Mouse (Mus musculus): Measurements from ENCODE around the gene Zfpm1. TPM values are rescaled to one million over a fixed set of nuclear protein-coding genes. Genes with fewer than 3 reads are reported as not detected.
"Not testable (repeated sequence)": the region's sequence is repeated elsewhere in the genome, so short reads cannot be mapped to it uniquely, and the experiment has no call there.

The Zfpm1 gene
- polyA plus RNA-seq, 1 experiment = 35.2 TPM

DNA sequence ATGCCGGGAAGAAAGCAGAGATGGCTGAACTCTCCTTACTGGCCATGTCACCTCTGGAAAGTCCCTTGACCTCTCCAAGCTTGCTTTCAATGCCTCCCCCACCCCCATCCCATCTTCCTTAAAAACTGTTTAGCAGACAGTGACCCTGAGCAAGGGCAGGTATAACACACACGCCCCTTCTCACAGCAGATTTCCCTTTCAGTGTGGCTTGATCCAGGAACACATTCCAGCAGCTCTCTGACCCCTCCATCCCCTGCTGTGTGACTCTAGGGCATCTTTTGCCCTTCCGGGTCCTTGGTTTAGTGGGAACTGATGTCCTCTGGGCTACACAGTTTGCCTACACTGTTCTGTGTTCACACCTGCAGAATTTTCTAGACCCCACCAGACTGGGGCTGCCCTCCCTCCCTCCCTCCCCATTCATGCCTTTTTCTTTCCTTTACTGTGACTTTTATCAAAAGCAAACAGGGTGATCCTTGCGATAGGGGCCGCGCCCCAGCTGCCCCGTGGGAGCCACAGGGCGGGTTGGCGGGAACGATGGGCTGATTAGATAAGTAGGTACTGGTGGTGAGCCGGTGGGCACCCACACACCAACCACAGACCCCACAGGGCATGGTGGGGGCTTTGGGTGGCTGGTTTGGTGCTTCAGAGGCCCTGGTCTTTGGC, 37.2 kb downstream of the Zfpm1 start:
- no peaks in the 10 kb centered on the region for H3K36me3 ChIP-seq (ENCODE audit: control insufficient read depth, insufficient read depth, low read length)
- H3K27me3 ChIP-seq (ENCODE audit: control insufficient read depth, insufficient read depth, low read length) = no peaks in the 10 kb centered on the region
- no peak overlapping the region for H3K4me3 ChIP-seq (ENCODE audit: control insufficient read depth, low read depth, low read length)
- TF ChIP-seq POLR2A (IDR thresholded peaks at IDR 0.05; ENCODE audit: control insufficient read depth, low read depth, low read length) = no peak
- TF ChIP-seq CTCF (IDR thresholded peaks at IDR 0.05; ENCODE audit: control insufficient read depth, insufficient read depth, insufficient replicate concordance, low read depth, low read length) = no peak
- H3K27ac ChIP-seq (ENCODE audit: control insufficient read depth, insufficient read depth, low read depth, low read length) = no peak overlapping the region
- H3K4me1 ChIP-seq (ENCODE audit: control insufficient read depth, insufficient read depth, low read length) = peaks cover 7% of the 10 kb centered on the region

DNA sequence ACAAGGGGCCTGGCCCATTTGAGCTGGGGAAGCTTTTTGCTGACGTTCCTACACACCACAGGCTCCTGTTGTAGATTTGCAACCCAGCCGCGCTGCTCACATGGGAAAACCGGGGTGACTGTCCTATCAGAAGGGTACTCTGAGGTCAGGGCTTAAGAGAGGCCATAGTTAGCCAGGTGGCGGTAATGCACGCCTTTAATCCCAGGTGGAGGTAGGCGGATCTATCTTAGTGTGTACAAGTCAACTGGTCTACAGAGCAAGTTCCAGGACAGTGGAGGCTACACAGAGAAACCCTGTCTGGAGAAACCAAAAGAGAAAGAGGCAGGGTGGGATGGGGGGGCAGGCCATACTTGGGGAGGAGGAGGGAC, 37.8 kb downstream of the Zfpm1 start:
- no peaks in the 10 kb centered on the region for H3K36me3 ChIP-seq (ENCODE audit: control insufficient read depth, insufficient read depth, low read length)
- H3K4me3 ChIP-seq (ENCODE audit: control insufficient read depth, low read depth, low read length) = no peak overlapping the region
- TF ChIP-seq CTCF (IDR thresholded peaks at IDR 0.05; ENCODE audit: control insufficient read depth, insufficient read depth, insufficient replicate concordance, low read depth, low read length) = no peak
- no peak for TF ChIP-seq POLR2A (IDR thresholded peaks at IDR 0.05; ENCODE audit: control insufficient read depth, low read depth, low read length)
- H3K27me3 ChIP-seq (ENCODE audit: control insufficient read depth, insufficient read depth, low read length) = no peaks in the 10 kb centered on the region
- H3K4me1 ChIP-seq (ENCODE audit: control insufficient read depth, insufficient read depth, low read length) = peaks cover 13% of the 10 kb centered on the region
- H3K27ac ChIP-seq (ENCODE audit: control insufficient read depth, insufficient read depth, low read depth, low read length) = no peak overlapping the region

DNA sequence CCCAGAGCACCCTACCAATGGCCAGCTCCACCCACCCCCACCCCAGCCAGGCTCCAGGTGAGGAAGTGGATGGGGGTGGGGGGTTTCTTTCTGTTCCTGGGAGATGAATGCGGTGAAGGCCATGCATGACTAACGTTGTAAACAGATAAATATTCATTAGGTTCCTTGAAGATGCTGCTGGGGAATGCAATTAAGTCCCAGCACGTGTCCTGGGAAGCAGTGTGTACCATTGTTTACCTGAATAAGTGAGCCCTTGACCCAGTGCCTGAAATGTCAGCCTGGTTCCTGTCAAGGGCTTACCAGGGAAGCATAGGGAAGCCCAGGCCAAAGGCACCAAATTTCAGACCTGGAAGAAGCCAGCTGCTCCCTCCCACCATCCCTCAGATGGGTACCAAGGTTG, 38.6 kb downstream of the Zfpm1 start:
- Histone ChIP-seq H3K4me3 (ENCODE audit: control insufficient read depth, low read depth, low read length) (no peak overlapping the region), H3K27me3 (ENCODE audit: control insufficient read depth, insufficient read depth, low read length) (no peaks in the 10 kb centered on the region), H3K4me1 (ENCODE audit: control insufficient read depth, insufficient read depth, low read length) (peaks cover 13% of the 10 kb centered on the region), H3K36me3 (ENCODE audit: control insufficient read depth, insufficient read depth, low read length) (no peaks in the 10 kb centered on the region), H3K27ac (ENCODE audit: control insufficient read depth, insufficient read depth, low read depth, low read length) (no peak overlapping the region)
- no peak for TF ChIP-seq CTCF (IDR thresholded peaks at IDR 0.05; ENCODE audit: control insufficient read depth, insufficient read depth, insufficient replicate concordance, low read depth, low read length)
- no peak for TF ChIP-seq POLR2A (IDR thresholded peaks at IDR 0.05; ENCODE audit: control insufficient read depth, low read depth, low read length)

DNA sequence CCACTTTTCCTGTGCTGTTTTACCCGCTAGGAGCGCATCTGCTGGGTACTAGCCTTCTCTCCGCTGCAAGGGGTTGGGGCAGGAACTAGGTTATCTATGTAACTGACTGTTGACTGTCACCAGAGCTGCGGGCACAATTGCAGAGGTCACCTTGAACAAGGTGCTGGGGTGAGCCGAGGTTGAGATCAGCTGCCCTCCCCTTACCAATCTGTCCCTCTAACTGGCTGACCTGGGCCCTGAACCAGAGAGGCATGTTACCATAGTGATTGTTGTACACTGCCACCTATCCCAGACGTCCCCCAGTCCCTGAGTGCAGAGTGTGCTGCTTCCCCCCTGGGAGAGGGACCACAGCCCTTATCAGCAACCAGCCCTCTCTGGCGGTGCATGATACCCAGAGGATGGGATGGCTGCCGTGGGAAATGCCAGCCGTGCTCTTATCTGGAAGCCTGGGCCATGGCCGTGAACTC, 39.5 kb downstream of the Zfpm1 start:
- no peak for TF ChIP-seq POLR2A (IDR thresholded peaks at IDR 0.05; ENCODE audit: control insufficient read depth, low read depth, low read length)
- TF ChIP-seq CTCF (IDR thresholded peaks at IDR 0.05; ENCODE audit: control insufficient read depth, insufficient read depth, insufficient replicate concordance, low read depth, low read length) = no peak

DNA sequence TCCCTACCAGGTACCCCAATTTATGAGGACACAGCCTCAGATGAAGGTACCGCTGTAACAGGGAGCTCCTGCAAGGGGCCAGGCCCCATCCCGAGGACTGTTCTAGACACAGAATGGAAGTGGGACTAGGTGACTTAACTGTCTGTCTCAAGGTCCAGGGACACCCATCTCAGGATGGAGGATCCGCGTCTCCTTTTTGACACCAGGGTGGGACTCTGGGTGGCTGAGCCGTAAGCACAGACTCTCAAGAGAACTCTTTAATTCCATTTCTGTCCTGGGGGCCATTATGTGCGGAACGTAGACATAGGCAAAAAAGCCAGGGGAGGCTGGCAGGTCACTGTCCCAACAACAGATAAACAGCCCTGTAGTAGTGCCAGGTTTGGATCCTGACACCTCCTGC, 40.2 kb downstream of the Zfpm1 start:
- H3K36me3 ChIP-seq (ENCODE audit: control insufficient read depth, insufficient read depth, low read length) = no peaks in the 10 kb centered on the region
- no peak overlapping the region for H3K4me3 ChIP-seq (ENCODE audit: control insufficient read depth, low read depth, low read length)
- no peak for TF ChIP-seq POLR2A (IDR thresholded peaks at IDR 0.05; ENCODE audit: control insufficient read depth, low read depth, low read length)
- no peak for TF ChIP-seq CTCF (IDR thresholded peaks at IDR 0.05; ENCODE audit: control insufficient read depth, insufficient read depth, insufficient replicate concordance, low read depth, low read length)
- H3K27me3 ChIP-seq (ENCODE audit: control insufficient read depth, insufficient read depth, low read length) = no peaks in the 10 kb centered on the region
- no peak overlapping the region for H3K27ac ChIP-seq (ENCODE audit: control insufficient read depth, insufficient read depth, low read depth, low read length)
- peaks cover 13% of the 10 kb centered on the region for H3K4me1 ChIP-seq (ENCODE audit: control insufficient read depth, insufficient read depth, low read length)

More for the DNA sequence above, 39.5 kb downstream of the Zfpm1 start:
- Histone ChIP-seq H3K36me3 (ENCODE audit: control insufficient read depth, insufficient read depth, low read length) (no peaks in the 10 kb centered on the region), H3K4me3 (ENCODE audit: control insufficient read depth, low read depth, low read length) (no peak overlapping the region), H3K4me1 (ENCODE audit: control insufficient read depth, insufficient read depth, low read length) (peaks cover 13% of the 10 kb centered on the region), H3K27me3 (ENCODE audit: control insufficient read depth, insufficient read depth, low read length) (no peaks in the 10 kb centered on the region), H3K27ac (ENCODE audit: control insufficient read depth, insufficient read depth, low read depth, low read length) (no peak overlapping the region)

DNA sequence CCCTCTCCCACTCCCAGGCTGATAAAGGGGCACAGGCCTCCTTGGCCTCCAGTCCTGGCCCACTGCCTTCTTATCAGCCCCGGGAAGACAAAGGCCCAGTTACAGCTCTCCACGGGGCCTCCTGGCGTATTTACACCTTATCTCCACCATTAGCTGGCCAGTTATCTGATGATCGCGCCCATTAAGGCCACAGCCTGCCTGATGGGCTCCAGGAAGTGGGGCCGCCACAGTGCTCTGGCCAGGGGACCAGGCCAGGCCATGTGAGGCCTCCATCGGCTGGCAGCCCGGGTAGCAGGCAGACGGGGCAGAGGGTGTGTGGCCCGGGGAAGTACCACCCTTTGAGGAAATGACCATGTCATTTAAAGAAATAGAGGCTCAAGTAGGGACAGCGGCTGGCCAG, 40.9 kb downstream of the Zfpm1 start:
- Histone ChIP-seq H3K36me3 (ENCODE audit: control insufficient read depth, insufficient read depth, low read length) (no peaks in the 10 kb centered on the region), H3K27me3 (ENCODE audit: control insufficient read depth, insufficient read depth, low read length) (no peaks in the 10 kb centered on the region), H3K4me1 (ENCODE audit: control insufficient read depth, insufficient read depth, low read length) (peaks cover 13% of the 10 kb centered on the region), H3K4me3 (ENCODE audit: control insufficient read depth, low read depth, low read length) (no peak overlapping the region), H3K27ac (ENCODE audit: control insufficient read depth, insufficient read depth, low read depth, low read length) (no peak overlapping the region)
- TF ChIP-seq POLR2A (IDR thresholded peaks at IDR 0.05; ENCODE audit: control insufficient read depth, low read depth, low read length) (no peak), CTCF (IDR thresholded peaks at IDR 0.05; ENCODE audit: control insufficient read depth, insufficient read depth, insufficient replicate concordance, low read depth, low read length) (no peak)

DNA sequence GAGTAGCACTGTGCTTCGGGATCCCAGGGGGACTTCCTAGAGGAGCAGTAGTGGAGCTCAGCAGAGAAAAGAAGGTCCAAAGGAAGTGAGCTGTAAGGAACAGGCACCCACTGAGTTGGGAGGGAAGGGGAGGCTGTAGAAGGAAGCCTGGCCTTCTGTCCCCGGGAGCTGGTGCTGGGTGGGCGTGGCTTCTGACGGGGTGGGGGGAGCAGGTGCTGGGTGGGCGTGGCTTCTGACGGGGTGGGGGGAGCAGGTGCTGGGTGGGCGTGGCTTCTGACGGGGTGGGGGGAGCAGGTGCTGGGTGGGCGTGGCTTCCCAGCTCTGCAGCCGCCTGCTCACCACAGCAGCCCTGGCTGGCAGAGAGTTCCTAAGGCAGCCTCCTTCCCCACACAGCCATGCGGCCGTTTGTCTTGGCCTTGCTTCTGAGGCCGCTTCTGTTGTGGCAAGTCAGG, 42.0 kb downstream of the Zfpm1 start:
- H3K4me1 ChIP-seq (ENCODE audit: control insufficient read depth, insufficient read depth, low read length) = peaks cover 13% of the 10 kb centered on the region
- not testable (repeated sequence) for H3K36me3 ChIP-seq (ENCODE audit: control insufficient read depth, insufficient read depth, low read length); H3K27me3 ChIP-seq (ENCODE audit: control insufficient read depth, insufficient read depth, low read length); H3K27ac ChIP-seq (ENCODE audit: control insufficient read depth, insufficient read depth, low read depth, low read length); H3K4me3 ChIP-seq (ENCODE audit: control insufficient read depth, low read depth, low read length)

DNA sequence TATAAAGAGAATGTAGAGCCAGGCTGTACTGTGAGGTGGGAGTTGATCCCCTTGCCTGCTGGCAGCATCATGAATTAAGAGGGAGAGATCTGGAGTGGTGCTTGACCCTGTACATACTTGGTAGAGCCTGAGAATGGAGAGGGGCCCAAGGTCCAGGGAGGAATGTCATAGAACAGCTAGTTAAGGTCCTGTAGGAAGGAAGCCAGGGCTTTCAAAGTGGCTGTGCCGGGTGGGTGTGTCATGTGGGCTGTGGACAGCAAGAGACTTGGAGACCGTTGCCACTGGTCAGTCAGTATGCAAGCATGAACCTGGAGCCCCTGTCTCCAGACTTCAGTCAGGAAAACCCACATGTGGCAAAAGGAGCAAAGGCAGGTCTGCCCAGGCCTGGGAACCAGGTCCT, 43.3 kb downstream of the Zfpm1 start:
- H3K27me3 ChIP-seq (ENCODE audit: control insufficient read depth, insufficient read depth, low read length) = no peaks in the 10 kb centered on the region
- H3K4me1 ChIP-seq (ENCODE audit: control insufficient read depth, insufficient read depth, low read length) = peaks cover 13% of the 10 kb centered on the region

More for the DNA sequence above, 43.3 kb downstream of the Zfpm1 start:
- Histone ChIP-seq H3K36me3 (ENCODE audit: control insufficient read depth, insufficient read depth, low read length) (no peaks in the 10 kb centered on the region), H3K27ac (ENCODE audit: control insufficient read depth, insufficient read depth, low read depth, low read length) (no peak overlapping the region), H3K4me3 (ENCODE audit: control insufficient read depth, low read depth, low read length) (no peak overlapping the region)
- no peak for TF ChIP-seq POLR2A (IDR thresholded peaks at IDR 0.05; ENCODE audit: control insufficient read depth, low read depth, low read length)
- no peak for TF ChIP-seq CTCF (IDR thresholded peaks at IDR 0.05; ENCODE audit: control insufficient read depth, insufficient read depth, insufficient replicate concordance, low read depth, low read length)

All from testis, adult 2 months (tissue).